Mouse (Mus musculus) stomach, postnatal 0 days (tissue): Measurements from ENCODE around the gene Slc35c1.

Source experiments
- CTCF ChIP-seq: IDR thresholded peaks from 2 replicates; pipeline ENCODE4 v1.5.1; 2016; ENCODE audit warnings: antibody characterized with exemption, low read depth, mild to moderate bottlenecking, moderate library complexity
- EP300 ChIP-seq: optimal IDR thresholded peaks from 2 replicates; pipeline ENCODE3; 2016; ENCODE audit warnings: antibody characterized with exemption

- TF ChIP-seq CTCF = no peak
- no peak for TF ChIP-seq EP300
Measured at GRCm38 (mm10) chr2:92497112-92497511, 36.8 kb upstream of the Slc35c1 start.
